14 mouse cellular contexts compared by ENCODE assay signal in genomic region chr1:135346891-135347290, GRCm38 (mm10). TPM values are rescaled to one million over a fixed set of nuclear protein-coding genes. Genes with fewer than 3 reads are reported as not detected.
DNase-seq lines count a peak whose midpoint lies in the region; ATAC-seq and TF ChIP-seq lines count a peak whose summit lies in the region.
"Had no signal": no experiment of that assay in that cellular context is flagged by ENCODE, and none has a peak within 500 bp of the region (broad histone marks: within the 10 kb centered on the region; RNA-seq: fewer than 3 reads in every experiment).

No protein-coding gene starts in this region.

- H3K9ac ChIP-seq in stomach, embryonic 14.5 days (replicated peaks; ENCODE audit: low read depth, low read length) = no peak overlapping the region
- H3K9ac ChIP-seq: forebrain, embryonic 13.5 days; neural tube, embryonic 13.5 days had no signal

- DNase-seq in left cerebral cortex, adult 2 months (ENCODE audit: extremely low spot score in 1 of 2, low spot score in 2 of 2) = no peak
- no peak for DNase-seq in left cerebral cortex, adult 11 months (ENCODE audit: low spot score)
- peak; percentile 38 for DNase-seq in 3T3-L1 (ENCODE audit: low read depth, low spot score)
- no peak for DNase-seq in kidney, postnatal 14 days
- no peak for DNase-seq in Muller cell, postnatal 12 days (ENCODE audit: inconsistent ontology term)
- DNase-seq: cerebellum, postnatal 25 days; right cerebral cortex, postnatal 25 days had no signal

- TF ChIP-seq CTCF in left cerebral cortex, adult 2 months (IDR thresholded peaks at IDR 0.05) = no peak
- TF ChIP-seq CTCF in C2C12 (IDR thresholded peaks at IDR 0.05; ENCODE audit: control insufficient read depth, insufficient read depth, insufficient read length) = no peak

- H3ac ChIP-seq in C2C12 (ENCODE audit: control insufficient read depth, insufficient read length, low read depth) = no peak overlapping the region

- intact Hi-C loops in left cerebral cortex, adult 2 months (cut with DNase I) = no loop called here

- no peaks in the 10 kb centered on the region for H3K9me3 ChIP-seq in stomach, embryonic 14.5 days (ENCODE audit: control insufficient read depth, low read depth, low read length)
- H3K9me3 ChIP-seq: forebrain, embryonic 13.5 days; limb, embryonic 10.5 days; neural tube, embryonic 13.5 days had no signal

- no peak for ATAC-seq in stomach, embryonic 14.5 days (ENCODE audit: insufficient number of reproducible peaks, insufficient read depth, low FRiP score, low read depth)
- ATAC-seq: forebrain, embryonic 13.5 days had no signal

- no peaks in the 10 kb centered on the region for H3K27me3 ChIP-seq in C2C12 (ENCODE audit: control insufficient read depth, insufficient read depth, insufficient read length)
- H3K27me3 ChIP-seq in stomach, embryonic 14.5 days (ENCODE audit: control insufficient read depth, insufficient read depth, low read length) = no peaks in the 10 kb centered on the region
- H3K27me3 ChIP-seq: forebrain, embryonic 13.5 days; neural tube, embryonic 13.5 days had no signal

- H3K79me2 ChIP-seq in C2C12 (ENCODE audit: control insufficient read depth, insufficient read depth) = no peaks in the 10 kb centered on the region

- peak overlapping the region; percentile 61 for H3K27ac ChIP-seq in left cerebral cortex, adult 2 months
- peak overlapping the region; percentile 58; the same call in 1 of the 2 replicates for H3K27ac ChIP-seq in stomach, embryonic 14.5 days (ENCODE audit: low read length)
- H3K27ac ChIP-seq: forebrain, embryonic 13.5 days; limb, embryonic 10.5 days; neural tube, embryonic 13.5 days had no signal

- no peaks in the 10 kb centered on the region for H3K36me3 ChIP-seq in C2C12 (ENCODE audit: control insufficient read depth, insufficient read depth)
- no peaks in the 10 kb centered on the region for H3K36me3 ChIP-seq in stomach, embryonic 14.5 days (ENCODE audit: control insufficient read depth, insufficient read depth, low read length)
- H3K36me3 ChIP-seq: limb, embryonic 10.5 days; neural tube, embryonic 13.5 days had no signal

- no peak overlapping the region for H3K4me3 ChIP-seq in left cerebral cortex, adult 2 months
- H3K4me3 ChIP-seq in C2C12 (ENCODE audit: insufficient read depth, poor library complexity, severe bottlenecking) = no peak overlapping the region
- no peak overlapping the region for H3K4me3 ChIP-seq in stomach, embryonic 14.5 days (ENCODE audit: low read depth, low read length)
- H3K4me3 ChIP-seq: forebrain, embryonic 13.5 days; limb, embryonic 10.5 days; neural tube, embryonic 13.5 days had no signal

- 54% methylated on average over 3 of the region's 3 CpGs for WGBS in stomach, embryonic 14.5 days

- H3K4me2 ChIP-seq in stomach, embryonic 14.5 days (replicated peaks; ENCODE audit: low read depth, low read length) = no peak overlapping the region
- H3K4me2 ChIP-seq: forebrain, embryonic 13.5 days; liver, embryonic 11.5 days; neural tube, embryonic 13.5 days had no signal

- H3K4me1 ChIP-seq in stomach, embryonic 14.5 days (ENCODE audit: control insufficient read depth, insufficient read depth, low read length) = peaks cover 10% of the 10 kb centered on the region
- H3K4me1 ChIP-seq: forebrain, embryonic 13.5 days had no signal

- H3K79me3 ChIP-seq in C2C12 (ENCODE audit: low read depth) = no peaks in the 10 kb centered on the region

TF ChIP-seq in C2C12, 6 proteins besides CTCF, POLR2A, EP300 and RAD21:
- TF ChIP-seq MYOD1 (IDR thresholded peaks at IDR 0.05; ENCODE audit: control insufficient read depth, insufficient read length, low read depth) = peak; percentile 94
- no peak for TF ChIP-seq CEBPB (IDR thresholded peaks at IDR 0.05; ENCODE audit: low read depth)
- no peak for TF ChIP-seq USF1 (IDR thresholded peaks at IDR 0.05; ENCODE audit: low read depth)

RNA-seq across cellular contexts. Expression of gene Lmod1, which starts 22.3 kb away (rescaled TPM):
- total RNA-seq in left cerebral cortex, adult 2 months (2021) = 1 to 10 TPM; 1.0 to 1.1 TPM
- 1.9 TPM for polyA plus RNA-seq in C2C12 (2012; fragmentation: generic; extraction: Trizol)
- 12.6 and 13.2 TPM in 2 replicates for polyA plus RNA-seq in stomach, embryonic 14.5 days (2014; fragmentation: Nextera tagmentation; extraction: Ambion mirVana)
- total RNA-seq: monocyte, adult 5-6 weeks had no signal

RNA-seq across cellular contexts. Expression of gene Shisa4, which starts 28.1 kb away (rescaled TPM):
- total RNA-seq in left cerebral cortex, adult 2 months (2021) = 100 to 1,000 TPM; 172 to 174 TPM
- polyA plus RNA-seq in C2C12 (2012; fragmentation: generic; extraction: Trizol) = 33.2 TPM
- 41.4 and 44.5 TPM in 2 replicates for polyA plus RNA-seq in stomach, embryonic 14.5 days (2014; fragmentation: Nextera tagmentation; extraction: Ambion mirVana)
- total RNA-seq: monocyte, adult 5-6 weeks had no signal

RNA-seq across cellular contexts. Expression of gene Timm17a, which starts 33.3 kb away (rescaled TPM):
- 100 to 1,000 TPM; 158 to 181 TPM for total RNA-seq in left cerebral cortex, adult 2 months (2021)
- polyA plus RNA-seq in C2C12 (2012; fragmentation: generic; extraction: Trizol) = 218 TPM
- polyA plus RNA-seq in stomach, embryonic 14.5 days (2014; fragmentation: Nextera tagmentation; extraction: Ambion mirVana) = 179 and 203 TPM in 2 replicates
